Mouse (Mus musculus) c-Kit-positive CD71-negative TER-119-negative erythroid progenitor cells, embryonic 14.5 days (primary cell): Measurements from ENCODE around the gene Gm45618.

ENCODE experiments used
- DNase-seq: peaks from one replicate; pipeline ENCODE4 v3.0.0-alpha.2; 2013; ENCODE audit warnings: low read depth

Gene Gm45618

DNA sequence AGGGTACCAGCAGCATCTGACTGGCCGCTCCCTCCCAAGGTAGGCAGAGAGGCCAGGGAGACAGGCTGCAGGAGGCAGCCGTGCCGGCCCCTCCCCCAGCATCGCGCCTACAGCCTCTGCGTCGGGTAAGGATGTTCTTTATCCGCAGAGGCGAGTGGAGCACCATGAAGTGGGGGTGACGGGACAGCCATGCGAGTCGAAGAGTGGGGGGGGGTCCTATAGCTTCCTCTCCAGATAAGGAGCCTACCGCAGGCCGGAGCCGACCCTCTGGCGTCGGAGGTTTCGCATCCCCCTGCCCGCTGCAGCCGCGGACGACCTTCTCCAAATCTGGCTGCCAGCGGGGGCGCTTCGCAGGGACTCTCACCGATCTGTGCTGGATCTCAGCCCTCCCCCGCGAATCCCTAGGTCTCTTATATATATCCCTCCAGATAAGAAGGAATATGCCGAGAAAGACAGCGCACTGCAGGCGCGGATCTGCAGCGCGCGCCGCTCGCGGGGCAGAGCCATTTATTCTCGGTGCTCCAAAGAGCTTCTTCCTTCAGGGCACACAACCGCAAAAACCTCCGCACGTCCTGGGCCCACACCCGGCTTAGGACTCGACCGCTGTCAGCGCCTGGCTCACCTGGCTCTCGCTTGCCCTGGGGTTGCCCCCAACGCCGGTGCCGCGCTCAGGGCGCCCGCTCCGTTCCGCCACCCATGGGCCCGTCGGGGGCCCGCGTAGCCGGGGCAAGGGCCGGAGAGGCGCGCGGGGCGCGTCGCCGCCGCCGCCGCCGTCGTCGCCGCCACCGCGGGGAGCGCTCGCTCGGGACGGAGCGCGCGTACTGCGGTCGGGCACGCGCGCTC lies 26.0 kb downstream of the Gm45618 start:
- no peak for DNase-seq

DNA sequence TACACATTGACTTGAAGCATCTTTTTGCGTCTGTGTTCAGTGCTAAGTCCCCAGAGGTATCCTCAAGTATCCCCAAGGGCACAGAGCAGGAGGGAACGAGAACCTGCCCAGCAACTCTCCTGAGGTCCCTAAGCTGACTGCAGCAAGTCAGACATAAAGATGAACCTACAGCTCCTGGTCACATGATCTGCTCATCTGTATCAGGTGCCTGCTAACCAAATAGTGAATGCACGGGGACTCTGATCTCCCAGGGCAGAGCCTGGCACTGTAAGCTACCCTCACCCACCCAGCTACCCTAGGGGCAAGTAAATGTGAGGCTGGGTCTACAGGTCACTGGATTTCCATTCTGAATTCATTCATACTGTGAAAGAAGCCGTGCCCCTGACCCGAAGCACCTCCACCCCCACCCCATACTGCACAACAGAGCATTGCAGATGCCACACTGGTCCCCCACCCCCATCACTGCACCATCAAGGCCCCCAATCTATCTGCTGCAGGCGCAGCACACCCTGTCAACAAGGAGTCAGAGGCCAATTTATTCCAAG lies 26.8 kb downstream of the Gm45618 start:
- no peak for DNase-seq

DNA sequence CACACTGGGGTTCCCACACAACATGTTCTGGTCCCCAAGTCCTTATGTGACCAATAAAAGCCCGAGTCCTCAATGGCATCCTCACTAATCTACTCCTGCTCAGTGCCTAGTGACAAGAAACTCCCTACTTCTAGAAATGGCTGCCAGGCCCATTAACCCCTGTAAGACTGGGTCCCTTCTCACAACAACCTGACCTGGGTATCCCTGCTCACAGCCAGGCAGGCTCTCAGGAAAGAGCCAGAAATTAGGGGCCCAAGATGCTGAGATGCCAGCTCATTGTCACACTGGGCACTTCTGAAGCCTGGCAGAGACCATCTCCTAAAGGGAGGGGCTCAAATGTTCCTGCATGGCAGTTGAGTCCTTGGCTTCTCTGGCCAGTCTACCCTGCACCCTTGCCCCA lies 27.5 kb downstream of the Gm45618 start:
- DNase-seq: no peak

DNA sequence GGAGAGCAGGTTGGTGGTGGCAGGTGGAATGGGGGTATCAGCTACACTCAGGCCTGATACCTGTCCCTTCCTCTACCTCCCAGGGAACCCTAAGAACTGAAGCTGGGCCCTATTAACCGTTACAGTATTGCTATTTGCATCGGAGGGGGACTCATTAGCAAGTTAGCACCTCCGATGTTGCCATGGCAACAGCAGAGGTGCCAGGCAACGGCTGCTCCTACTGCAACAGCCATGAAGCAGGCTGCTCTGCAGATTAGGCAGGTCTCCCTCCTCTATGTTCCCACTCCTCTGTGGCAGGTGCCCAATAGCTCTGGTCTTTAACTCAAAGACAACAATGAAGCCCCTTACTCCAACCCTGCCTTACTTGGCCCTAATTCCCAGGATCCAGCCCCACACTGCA lies 28.7 kb downstream of the Gm45618 start:
- no peak for DNase-seq

DNA sequence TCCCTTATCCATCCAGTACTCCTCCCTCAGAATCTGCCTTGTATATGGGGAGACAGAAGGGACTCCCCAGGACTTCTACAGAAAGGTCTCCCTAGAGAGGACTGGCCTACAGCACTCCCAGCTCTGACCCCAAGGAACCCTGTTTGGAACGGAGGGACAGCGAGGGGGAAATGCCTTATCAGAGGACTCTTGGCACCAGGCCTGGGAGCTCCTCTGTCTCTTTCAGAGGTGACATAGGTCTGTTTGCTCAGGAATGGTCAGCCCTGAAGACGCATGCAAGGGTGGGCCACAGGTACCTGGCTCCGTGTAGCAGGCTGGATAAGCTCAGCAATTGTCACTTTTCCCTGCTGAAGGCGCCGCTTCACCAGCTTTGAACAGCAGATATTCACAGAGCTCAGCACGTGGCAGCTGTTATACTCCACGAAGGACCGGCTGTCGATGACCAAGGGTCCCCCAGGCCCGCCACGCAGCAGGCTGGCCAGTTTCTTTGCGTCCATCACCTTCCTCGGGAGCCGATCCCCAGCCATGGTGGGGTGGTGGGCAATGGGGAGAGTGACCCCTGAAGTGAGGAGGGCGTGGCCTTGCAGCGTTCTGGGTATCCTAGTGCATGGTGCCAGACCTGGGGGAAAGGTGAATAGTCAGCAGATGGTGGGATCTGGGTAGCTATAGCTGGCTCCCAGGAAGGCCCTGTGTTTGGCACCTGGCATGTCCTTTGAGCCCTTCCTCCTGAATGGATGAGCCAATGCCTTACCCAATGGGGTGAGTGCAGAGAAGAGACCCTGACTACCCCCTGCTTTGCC lies 30.7 kb downstream of the Gm45618 start:
- no peak for DNase-seq

DNA sequence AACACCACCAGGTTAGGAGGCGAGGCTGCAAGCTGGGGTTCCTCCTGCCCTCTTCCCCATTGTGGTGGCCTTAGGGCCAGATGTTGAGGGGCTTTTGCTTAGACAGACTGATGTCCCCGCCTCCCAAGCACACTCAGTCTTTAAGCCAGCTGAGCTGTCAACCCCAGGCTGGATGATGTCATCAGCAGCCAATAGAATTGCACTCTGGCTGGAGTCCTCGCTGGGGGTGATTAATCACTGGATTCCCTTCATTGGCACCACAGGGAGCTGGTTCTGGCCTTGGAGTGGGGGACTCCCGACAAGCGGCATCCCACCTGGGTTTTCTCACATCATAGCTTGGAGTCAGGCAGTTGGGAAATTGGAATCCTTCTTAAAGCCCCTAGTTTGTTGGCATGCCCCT lies 31.6 kb downstream of the Gm45618 start:
- peak; percentile 42 for DNase-seq

DNA sequence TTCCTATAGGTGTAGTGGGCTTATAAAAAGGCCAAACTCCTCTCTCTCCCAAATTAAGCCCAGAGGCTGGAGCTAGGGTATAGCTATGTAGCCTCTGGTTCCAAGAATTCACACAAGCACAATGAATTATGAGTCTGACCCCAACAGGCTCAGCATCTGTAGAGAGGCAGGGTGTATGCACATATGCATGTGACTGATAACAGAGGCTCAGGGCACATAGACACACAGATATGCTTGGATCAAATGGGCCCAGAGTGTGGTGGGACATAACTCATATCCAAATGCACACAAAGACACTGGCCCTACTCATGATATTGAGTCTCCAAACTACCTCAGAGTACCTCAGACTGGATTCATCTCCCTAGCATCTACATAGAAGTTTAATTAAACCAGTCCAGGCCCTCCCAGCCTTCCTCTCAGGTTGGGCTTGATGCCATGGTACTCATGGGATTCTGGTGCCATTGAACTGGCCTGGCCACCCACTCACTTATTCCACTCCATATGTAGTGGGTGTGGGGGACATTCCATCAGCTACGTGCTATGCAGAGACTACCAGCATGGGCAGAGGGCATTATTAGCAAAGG lies 33.4 kb downstream of the Gm45618 start:
- no peak for DNase-seq

DNA sequence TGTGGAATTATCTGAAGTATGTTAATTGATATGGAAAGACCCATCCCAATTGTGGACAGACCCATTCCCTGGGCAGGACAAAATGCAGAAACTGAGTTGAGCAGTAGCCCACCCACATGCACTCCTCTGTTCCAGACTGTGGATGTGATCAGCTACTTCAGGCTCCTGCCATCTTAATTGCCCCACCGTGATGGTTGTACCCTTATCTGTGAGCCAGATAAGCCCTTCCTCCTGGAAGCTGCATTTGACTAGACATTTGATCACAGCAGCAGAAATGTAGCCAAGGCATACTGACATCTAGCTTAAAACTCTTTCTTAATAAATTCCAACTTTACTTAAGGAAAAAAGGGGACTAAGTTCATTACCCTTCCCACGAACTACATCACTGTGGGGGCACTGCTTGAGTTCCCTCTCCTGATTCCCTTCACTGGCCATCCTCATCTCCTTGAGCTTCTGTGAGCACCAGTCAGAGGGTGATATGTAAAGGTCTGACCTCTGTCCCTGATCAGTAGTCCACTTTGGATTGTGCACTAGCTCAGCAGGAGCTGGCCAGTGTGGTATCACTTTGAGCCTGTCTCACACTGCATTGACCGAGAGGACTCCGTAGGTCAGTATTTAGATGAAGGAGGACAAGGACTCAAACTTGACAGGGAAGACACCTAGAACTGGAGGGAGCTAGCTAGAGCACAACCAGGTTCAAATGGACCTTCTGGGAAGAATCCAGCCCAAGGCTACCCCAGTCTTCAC lies 34.2 kb downstream of the Gm45618 start:
- no peak for DNase-seq

DNA sequence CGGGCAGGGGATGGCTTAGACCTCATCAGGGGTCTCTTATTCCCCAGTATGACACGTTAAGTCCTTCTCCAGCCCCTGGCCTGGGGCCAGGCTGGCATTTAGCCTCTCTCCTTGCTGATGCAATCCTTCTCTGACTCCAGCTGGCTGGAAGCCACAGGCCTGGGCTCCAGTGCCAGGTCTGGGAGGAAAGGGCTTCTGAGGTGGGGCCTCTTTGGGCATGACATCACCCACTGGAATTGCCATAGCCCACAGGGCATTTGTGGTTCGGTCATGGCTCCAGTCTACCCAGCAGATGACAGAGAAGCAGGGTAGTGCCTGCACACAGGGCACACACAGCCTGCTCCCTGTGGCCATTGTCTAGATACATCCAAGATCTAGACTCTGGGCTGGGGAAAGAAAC lies 35.7 kb downstream of the Gm45618 start:
- DNase-seq: no peak

DNA sequence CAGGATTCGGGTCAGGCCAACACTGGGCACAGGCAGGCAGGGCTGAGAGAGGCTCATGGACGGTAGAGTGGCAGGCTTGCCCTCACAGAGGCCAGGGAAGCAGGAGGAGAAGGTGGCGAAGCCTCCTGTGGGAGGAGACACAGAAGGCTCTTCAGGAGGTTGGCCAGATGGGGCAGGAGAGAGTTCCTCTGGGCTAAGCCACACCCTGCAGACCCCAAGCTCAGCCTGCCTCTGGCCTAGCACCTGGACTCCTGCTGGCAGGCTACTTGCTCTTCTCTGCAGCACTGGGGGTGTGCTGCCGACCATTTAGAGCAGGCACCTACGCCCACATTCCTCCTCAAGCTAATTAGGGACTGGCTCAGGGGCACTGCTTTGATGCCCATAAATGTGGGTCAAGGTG lies 36.1 kb downstream of the Gm45618 start:
- no peak for DNase-seq

DNA sequence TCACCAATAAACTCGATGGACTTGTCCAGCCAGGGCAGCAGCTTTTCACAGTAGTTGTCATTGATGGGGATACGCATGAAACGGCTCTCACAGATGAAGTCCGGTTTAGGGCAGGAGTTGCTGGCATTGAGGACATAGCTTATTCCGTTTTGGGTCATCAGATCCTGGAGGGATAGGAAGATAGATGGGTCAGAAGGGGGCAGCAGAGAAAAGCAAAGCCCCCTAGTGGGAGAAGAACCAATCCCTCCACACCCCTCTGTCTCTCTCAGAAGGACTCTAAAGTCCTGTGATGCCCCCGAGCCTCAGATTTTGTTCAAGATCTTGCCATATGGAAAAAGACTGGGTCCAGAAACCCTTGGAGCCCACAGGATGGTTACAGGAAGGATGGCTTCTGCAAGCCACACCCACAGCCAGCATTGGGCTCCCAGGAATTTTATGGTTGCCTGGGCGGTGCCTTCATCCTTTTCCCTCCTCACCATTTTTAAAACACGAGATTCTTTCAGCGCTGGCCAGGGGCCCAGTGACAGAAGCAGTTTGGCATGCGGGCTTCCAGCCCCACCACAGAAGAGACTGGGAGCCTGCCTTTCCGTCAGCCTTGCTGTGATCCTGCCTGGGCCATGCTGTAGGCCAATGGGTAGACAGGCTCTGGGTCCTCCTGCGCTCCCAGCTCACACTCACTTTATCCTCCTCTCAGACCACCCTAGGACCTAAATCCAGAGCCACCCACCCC lies 36.8 kb downstream of the Gm45618 start:
- no peak for DNase-seq

DNA sequence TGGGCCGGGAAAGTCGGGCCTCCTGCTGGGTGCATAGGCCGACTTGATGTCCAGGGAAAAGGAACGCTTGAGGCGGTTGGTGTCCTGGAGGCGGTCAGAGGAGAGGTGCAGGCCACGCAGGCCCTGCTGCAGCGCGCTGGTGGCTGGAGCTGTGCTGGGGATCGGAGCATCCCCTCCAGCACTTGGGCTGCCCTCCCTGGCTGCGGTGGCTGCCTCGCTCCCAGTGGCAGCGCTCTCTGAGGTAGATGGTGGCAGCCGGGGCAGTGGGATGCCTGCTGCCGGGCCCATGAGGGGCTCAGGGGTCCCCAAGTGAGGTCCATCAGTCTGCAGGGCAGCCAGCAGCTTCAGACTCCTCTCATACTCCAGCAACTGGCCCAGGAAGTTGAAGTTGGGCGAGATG lies 37.9 kb downstream of the Gm45618 start:
- no peak for DNase-seq

DNA sequence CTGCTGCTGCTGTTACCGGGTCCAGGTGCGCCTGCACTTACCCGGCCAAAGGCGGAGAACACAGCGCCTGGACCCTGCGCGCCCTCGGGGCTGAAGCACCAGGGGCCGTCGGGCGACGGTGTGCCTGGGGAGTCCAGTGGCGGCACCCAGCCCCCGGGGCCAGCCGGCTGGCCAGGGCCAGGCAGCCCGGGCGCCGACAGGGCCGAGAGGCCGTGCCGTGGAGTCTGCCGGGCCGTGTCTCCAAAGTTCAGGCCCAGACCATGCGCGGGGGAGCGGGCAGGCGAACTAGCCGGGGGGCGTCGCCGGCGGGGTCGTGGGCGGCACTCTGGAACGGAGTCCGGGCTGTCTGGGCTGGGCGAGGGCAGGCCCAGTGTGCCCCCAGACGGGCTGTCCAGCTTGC lies 38.4 kb downstream of the Gm45618 start:
- DNase-seq: no peak

DNA sequence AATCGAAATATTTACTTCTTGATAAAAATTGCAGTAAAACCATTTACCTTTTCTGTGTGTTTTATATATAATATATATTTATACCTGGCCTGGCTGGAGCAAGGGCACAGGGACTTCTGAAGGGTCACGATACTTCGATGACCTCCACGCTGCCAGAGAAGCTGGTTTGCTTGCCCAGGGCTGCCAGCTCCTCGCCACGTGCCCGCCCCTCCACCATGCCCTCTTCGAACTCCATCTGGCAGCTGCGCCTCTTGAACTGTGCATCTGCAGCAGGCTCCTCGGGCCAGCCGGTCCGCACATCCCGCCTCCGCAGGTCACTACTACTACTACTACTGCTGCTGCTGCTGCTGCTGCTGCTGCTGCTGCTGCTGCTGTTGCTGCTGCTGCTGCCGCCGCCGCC lies 38.8 kb downstream of the Gm45618 start:
- no peak for DNase-seq

DNA sequence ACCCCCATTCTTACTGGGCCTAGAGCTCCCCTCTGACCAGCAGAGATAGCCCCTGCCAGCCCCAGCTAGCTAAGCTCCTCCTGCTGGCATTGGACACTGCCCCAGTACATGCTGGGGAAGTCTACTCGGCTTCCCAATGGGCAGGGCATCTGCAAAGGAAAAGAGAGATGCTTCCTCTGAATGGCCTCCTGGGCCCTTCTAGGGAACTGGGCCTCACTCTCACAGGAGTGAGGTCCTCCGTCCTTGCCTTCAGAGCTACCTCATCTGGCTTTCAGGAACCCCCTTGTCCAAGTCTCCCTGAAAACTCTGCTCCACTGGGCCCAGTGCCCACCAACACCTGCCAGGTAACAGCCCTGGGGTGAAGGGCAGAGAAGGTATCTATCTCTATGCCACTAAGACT lies 39.7 kb downstream of the Gm45618 start:
- DNase-seq: no peak

DNA sequence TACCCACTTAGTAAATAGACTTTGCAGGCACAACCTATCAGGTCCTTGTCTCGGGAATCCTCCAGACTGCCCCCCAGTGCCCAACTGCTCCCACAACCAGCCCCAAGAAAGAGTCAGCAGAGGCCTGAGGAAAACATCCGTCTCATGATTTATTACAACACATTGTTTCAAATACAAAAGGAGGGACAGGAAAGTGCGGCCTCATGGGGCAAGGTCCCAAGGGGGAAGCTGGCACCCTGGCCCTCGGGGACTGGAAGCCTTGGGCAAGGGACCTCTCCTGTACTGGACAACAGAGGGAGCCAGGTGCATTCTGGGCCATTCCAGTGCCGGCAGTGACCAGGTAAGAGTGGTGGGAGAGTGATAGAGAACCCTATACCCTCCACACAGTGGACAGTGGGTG lies 41.2 kb downstream of the Gm45618 start:
- no peak for DNase-seq

DNA sequence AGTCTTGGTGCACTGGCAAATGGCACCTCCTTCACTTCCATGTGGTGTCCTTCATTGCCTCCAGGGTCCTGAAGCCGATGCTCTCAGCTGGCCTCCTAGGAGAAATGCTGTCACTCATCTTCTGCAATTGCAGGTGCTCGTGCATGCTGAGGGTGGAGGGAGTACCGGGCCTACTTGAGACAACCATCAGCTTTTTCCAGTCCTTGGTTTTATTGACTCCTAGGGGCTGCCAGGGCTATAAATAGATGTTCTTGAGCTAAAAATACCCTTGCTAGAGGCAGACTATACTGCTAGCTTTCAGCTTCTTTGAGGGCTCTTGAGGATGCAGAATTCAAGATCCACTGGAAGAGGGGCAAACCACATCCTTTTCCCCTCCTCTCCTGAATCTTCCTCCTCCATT lies 43.4 kb downstream of the Gm45618 start:
- DNase-seq: no peak

DNA sequence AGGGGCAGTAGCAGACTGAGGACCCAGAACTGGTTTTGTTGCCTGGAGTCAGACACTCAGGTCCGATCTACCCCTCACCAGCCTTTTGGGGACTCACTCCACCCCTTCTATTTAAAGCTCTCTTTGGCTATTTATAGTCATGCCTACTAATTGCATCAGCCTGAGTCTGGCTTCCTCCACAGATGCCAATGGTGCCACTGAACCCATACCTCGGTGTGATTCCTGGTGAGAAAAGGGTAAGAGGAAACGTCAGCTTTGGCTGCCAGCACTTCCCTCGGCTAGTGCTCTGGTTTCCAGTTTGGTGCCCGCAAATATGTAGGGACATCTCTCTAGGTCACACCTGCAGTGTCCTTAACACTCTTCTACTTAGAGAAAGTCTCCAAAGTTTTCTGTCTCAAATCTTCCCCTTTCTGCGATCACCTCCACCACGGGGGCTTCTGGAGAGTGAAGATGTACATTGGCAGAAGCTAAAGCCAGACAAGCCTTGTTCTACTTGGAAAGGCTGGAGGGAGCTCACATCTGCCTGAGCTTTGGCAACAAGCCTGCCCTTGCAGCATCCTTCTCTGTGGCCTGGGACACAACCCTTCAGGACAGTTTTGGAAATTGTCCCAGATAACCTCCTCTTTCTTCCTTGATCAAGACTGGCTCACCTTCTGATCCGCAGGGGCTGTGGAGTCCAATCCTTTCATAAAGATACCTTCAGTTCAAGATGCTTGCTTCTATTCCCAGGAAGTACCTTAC lies 46.2 kb downstream of the Gm45618 start:
- no peak for DNase-seq

DNA sequence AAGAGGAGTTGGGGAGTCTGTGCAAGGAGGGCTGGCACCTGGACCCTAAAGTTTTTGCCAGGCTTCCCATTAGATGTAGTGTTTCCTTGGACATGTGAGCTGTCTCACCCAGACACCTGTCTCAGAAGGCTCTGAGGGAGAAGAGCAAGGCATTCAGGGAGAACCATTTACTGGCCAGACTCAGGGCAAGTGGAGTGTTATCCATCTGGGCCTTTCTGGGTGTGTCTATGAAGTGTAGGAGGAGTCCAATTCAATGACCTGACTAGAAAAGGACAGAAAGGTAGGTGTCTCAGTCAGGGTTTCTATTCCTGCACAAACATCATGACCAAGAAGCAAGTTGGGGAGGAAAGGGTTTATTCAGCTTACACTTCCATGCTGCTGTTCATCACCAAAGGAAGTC lies 48.8 kb downstream of the Gm45618 start:
- DNase-seq: no peak

DNA sequence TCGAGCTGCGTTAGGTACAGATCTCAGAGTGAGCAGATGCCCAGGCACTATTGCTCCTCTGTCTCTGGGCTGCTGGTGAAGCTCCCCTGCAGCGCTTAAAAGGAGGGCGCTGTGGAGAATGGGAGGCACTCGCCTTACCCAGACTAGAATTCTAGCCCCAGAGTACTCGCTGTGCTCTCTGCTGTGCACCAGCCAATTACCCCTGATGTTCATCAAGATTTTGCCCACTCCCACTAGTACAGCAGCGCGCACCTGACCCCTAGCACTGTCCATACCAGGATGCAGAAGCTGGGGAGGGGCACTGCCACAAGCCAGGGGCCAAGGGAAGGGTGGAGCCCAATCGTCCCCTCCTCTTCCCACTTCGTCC lies 49.3 kb downstream of the Gm45618 start:
- no peak for DNase-seq
